Mouse (Mus musculus): ENCODE measurements around the gene Gosr2.

Gosr2 gene

GRCm38 (mm10) chr11:103697565-103698176 is at the start of gene Gosr2:
Gene Gosr2 (minus strand): TSS chr11:103697898.
- peak; percentile 83 to 85 for DNase-seq (ENCODE audit: low spot score in 2 of 2)

DNA sequence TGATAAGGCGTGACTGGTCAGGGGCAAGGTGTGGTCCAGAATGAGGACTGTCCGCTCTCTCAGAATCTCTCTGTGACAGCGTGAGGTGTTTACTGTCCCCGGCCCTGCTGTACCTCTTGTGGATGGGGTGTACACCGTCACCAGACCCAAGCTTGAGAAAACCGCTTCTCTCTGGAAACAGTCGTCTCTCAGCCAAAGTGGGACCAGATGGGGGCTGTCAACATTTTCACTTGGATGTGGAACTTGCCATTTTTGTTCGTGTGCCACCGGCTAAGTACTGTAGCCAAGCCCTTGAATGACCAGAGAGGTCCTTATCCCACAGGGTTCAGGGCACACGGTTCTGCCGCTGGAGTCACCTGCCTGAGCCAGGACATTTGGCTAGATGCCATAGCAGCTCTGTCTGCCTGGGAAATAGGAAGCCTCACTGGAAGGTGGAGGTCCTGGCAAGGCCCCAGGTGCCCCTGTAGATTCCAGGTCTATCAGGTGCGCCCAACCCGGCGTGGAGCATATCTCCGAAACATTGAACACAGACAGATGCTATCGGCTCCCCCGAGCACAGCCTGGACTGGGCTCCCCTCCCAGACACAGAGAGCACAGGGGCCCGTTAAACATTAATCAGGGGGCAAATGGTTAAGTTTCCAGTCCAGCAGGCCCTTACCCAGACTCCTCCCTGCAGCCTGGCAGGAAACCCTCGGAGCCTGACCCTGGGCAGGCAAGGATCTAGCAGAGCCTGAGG is 37.5 kb upstream of the Gosr2 start:
- no peak for DNase-seq (ENCODE audit: low spot score in 2 of 2)

- no peak for DNase-seq (ENCODE audit: low spot score in 2 of 2)
These were observed 36.8 kb upstream of the Gosr2 start for GRCm38 (mm10) chr11:103734411-103735045.

GRCm38 (mm10) chr11:103733961-103734360 is 36.3 kb upstream of the Gosr2 start:
- DNase-seq (ENCODE audit: low spot score in 2 of 2) = no peak

DNA sequence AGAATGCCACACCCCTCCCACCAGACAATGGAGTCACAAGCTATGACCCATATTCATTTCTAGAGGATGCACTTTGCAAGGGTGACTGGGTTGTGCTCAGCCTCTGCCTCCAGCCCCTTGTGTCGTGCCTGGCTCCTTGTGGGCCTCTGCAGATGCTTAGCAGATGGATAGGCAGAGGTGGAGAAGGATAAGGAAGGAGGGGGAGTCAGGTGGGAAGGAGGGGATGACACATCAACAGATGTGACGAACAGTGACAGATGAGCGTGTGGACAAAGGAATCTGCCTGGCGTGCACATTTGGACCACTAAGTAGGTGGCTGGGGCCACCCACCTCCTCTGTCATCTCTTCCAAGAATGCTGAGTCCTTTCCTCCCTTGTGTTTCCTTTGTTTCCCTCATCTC is 35.4 kb upstream of the Gosr2 start:
- DNase-seq (ENCODE audit: low spot score in 2 of 2) = no peak

DNA sequence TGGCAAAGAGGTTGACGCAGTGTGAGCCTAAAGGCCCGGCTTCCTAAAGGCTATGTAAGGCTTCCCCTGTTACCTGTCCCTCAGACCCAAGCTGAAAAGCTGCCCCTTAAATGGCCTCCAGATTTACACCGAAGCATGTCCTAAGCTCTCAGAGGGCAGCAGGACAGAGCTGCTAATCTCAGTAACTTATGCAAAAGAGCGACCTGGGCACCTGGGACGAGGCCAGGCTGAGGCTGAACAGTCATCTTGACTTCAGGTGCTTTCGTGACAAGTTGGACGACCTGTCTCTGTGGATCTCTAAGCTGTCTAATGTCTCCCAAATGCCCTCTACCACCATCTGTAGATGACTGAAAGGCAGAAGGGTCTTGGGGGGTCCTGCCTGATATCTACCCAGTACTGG is 34.6 kb upstream of the Gosr2 start:
- no peak for DNase-seq (ENCODE audit: low spot score in 2 of 2)

GRCm38 (mm10) chr11:103731594-103731993 is 33.9 kb upstream of the Gosr2 start:
- no peak for DNase-seq (ENCODE audit: low spot score in 2 of 2)

DNA sequence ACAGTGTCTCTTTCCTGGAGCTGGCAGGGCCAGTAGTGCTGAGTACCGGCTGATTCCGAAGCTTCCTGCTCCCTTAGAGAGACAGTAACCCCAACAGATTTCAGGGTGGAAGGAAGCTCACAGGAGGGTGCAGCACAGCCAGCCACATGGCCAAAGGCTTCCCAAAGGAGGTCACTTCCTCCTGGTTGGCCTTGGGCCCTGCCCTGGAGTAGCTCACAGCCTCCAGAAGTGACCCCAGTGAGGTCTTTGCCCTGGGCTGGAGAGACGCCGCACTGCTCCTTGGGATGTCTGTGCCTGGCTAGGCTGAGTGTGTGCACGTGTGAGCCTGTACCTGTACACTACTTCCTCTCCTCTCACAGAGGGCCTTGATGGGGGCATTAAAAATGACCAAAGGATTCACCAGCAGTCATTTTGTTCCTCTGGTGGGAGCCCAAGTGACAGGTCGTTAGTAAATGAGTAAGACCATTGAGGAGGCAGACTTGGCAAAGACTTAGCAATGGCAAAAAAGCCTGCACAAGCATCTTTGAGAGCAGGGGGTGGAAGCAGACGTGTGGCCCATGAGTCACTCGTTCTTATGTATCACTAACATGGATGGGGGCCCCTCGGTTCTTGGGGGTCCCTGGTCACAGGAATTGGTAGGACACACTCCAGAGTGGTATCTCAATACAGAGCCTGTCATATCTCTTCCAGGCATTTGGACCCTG is 31.7 kb upstream of the Gosr2 start:
- no peak for DNase-seq (ENCODE audit: low spot score in 2 of 2)

- no peak for DNase-seq (ENCODE audit: low spot score in 2 of 2)
These were observed 26.7 kb upstream of the Gosr2 start for GRCm38 (mm10) chr11:103724331-103724771.

GRCm38 (mm10) chr11:103722040-103722481 is 24.4 kb upstream of the Gosr2 start:
- no peak for DNase-seq (ENCODE audit: low spot score in 2 of 2)

DNA sequence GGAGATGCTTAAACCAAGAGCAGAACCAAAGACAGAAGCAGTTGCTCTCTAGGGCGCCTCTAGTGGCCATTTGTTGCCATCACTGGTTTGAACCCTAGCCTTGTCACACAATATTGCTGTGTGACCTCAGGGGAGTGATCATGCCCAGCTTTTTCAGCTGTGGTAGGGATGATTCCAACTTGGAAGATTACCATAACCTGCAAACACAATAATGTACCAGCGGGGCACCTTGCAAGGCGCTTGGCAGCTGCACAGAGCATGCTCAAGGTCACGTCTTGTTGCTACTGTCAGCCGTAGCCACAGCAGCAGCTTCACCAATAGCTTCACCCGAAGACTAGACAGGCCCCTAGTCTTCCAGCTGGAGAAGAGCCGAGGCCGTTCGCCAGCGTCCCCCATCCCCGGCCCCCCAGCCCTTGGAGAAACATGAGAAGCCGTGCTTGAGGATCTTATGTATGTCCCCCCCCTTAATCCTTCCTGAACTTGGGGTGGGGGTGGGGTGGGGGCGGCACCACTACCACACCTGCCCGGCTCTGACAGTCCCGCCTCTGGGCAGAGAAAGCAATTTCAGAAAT is 23.9 kb upstream of the Gosr2 start:
- no peak for DNase-seq (ENCODE audit: low spot score in 2 of 2)

GRCm38 (mm10) chr11:103719436-103719835 is 21.7 kb upstream of the Gosr2 start:
- DNase-seq (ENCODE audit: low spot score in 2 of 2) = no peak

GRCm38 (mm10) chr11:103716971-103717370 is 19.3 kb upstream of the Gosr2 start:
- DNase-seq (ENCODE audit: low spot score in 2 of 2) = no peak

- no peak for DNase-seq (ENCODE audit: low spot score in 2 of 2)
These were observed 16.4 kb upstream of the Gosr2 start for GRCm38 (mm10) chr11:103714074-103714473.

DNA sequence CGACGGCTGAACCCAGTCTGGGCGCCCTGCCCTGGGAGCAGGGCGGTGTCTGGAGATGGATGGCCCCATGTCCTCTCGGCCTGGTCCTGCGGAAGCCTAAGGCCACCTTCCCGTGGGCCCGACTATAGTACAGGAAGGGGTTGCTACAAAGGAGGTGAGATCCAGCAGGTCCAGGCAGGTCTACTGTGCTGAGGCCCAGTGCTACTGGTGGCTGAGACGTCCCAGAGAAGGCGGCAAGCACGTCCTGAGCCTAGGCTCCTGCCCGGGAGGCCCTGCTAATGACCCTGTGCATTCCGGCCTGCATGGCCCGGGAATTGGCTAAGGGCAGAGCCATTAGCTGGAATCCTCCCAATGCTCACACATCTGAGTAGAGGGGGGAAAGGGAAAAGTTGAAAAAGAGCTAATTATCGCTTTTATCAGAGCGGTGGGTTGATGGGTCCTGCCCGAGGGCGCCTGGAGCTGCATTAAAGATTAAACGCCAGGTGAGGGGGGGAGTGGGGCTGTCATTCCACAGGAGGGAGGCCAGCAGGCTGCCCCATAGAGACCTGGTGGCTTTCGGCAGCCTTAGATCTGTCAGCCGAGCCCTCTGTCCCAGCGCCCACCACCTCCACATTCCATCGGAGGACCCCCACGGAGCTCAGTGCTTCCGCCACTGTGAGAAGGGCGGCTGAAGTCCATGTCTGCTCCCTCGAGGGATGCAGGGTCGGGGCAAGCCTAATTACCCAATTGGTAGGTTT is 14.3 kb upstream of the Gosr2 start:
- DNase-seq (ENCODE audit: low spot score in 2 of 2) = no peak

DNA sequence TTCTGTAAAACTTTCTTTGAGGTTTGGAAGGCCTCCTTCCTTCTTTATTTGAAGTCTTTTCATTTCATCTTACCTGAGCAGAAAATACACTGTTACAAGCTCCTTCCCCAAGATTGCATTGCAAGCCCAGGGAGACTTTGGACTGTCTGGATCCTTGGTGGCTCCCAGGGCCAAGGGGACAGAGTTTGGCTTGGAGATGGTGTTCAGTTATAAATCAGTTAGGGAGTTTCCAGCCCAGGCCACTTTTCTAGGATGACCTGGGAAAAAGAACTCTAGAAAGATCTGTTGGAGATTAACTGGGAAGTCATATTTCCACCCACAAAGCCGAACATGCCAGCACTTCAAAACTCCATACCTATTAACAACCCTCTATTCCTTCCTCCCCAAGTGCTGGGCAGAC is 12.3 kb upstream of the Gosr2 start:
- no peak for DNase-seq (ENCODE audit: low spot score in 2 of 2)

- DNase-seq (ENCODE audit: low spot score in 2 of 2) = no peak
These were observed 9.3 kb upstream of the Gosr2 start for GRCm38 (mm10) chr11:103707005-103707404.

- DNase-seq (ENCODE audit: low spot score in 2 of 2) = no peak
These were observed 528 bp upstream of the Gosr2 start for GRCm38 (mm10) chr11:103698226-103698625.

DNA sequence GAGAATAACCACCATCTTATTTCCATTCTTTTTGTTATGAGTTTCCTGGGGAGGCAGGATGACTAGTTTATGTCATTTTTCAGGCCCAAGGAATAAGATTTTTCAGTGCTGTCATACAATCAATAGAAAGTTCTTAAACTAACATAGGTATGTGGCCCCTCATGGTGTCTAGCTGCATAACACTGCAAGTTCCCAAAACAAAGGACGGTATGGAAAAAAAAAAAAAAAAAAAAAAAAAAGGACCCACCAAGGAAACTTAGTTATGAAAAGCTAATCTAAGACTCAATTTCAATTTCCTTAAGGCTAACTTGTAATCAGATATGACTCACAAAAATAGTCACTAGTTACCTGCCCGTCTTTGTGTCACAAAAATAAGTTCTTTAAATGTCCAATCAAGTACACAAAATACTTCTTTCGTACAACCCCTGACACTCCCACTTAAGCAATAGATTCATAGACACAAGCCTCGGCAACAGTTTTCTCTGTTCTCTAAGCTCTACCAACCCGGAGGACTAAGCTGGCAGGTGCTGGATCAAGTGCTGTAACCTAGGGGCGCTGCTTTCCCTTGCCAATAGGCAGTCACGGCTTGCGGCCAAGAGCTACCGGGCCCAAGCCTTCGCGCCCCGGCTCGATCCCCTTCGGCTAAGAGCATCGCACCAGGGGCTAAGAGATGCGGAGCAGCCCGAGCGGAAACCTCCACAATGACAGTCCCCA is 690 bp downstream of the Gosr2 start:
- DNase-seq (ENCODE audit: low spot score in 2 of 2) = no peak

- no peak for DNase-seq (ENCODE audit: low spot score in 2 of 2)
These were observed 4.5 kb downstream of the Gosr2 start for GRCm38 (mm10) chr11:103693241-103693640.

- no peak for DNase-seq (ENCODE audit: low spot score in 2 of 2)
These were observed 6.7 kb downstream of the Gosr2 start for GRCm38 (mm10) chr11:103691036-103691435.
